14 mouse cellular contexts compared by ENCODE assay signal in genomic region chr7:113121911-113122319, GRCm38 (mm10).
A peak's percentile ranks its signal among the peaks of the same experiment; 100 is the strongest.
DNase-seq lines count a peak whose midpoint lies in the region; ATAC-seq lines count a peak whose summit lies in the region.
"Had no signal": no experiment of that assay in that cellular context is flagged by ENCODE, and none has a peak within 500 bp of the region (broad histone marks: within the 10 kb centered on the region; RNA-seq: fewer than 3 reads in every experiment).

No protein-coding gene starts in this region.

- WGBS in limb, embryonic 12.5 days: 58% methylated on average over 6 of the region's 6 CpGs
- WGBS in limb, embryonic 10.5 days: 66% methylated on average over 6 of the region's 6 CpGs
- 39% methylated on average over 6 of the region's 6 CpGs for WGBS in embryonic facial prominence, embryonic 14.5 days
- 58% methylated on average over 6 of the region's 6 CpGs for WGBS in midbrain, embryonic 14.5 days

- H3K9me3 ChIP-seq in limb, embryonic 12.5 days: no peaks in the 10 kb centered on the region
- H3K9me3 ChIP-seq in limb, embryonic 10.5 days (replicated peaks): no peaks in the 10 kb centered on the region
- 0 out of 2 replicates have a peak, but pooled peaks cover 4% of the 10 kb centered on the region for H3K9me3 ChIP-seq in embryonic facial prominence, embryonic 14.5 days (ENCODE audit: control insufficient read depth, low read length)
- no peaks in the 10 kb centered on the region for H3K9me3 ChIP-seq in midbrain, embryonic 14.5 days (ENCODE audit: control insufficient read depth, low read length)
- H3K9me3 ChIP-seq: liver, embryonic 13.5 days had no signal

- no peaks in the 10 kb centered on the region for H3K27me3 ChIP-seq in limb, embryonic 12.5 days
- H3K27me3 ChIP-seq in limb, embryonic 10.5 days (ENCODE audit: low read depth, poor library complexity, severe bottlenecking): no peaks in the 10 kb centered on the region
- no peaks in the 10 kb centered on the region for H3K27me3 ChIP-seq in embryonic facial prominence, embryonic 14.5 days (replicated peaks; ENCODE audit: control insufficient read depth, insufficient read depth, low read length)
- H3K27me3 ChIP-seq in midbrain, embryonic 14.5 days (ENCODE audit: control insufficient read depth, insufficient read depth, low read length): no peaks in the 10 kb centered on the region
- H3K27me3 ChIP-seq: CH12.LX; heart, embryonic 13.5 days; liver, embryonic 13.5 days had no signal

- H3K4me1 ChIP-seq in limb, embryonic 12.5 days (replicated peaks): no peaks in the 10 kb centered on the region
- H3K4me1 ChIP-seq in limb, embryonic 10.5 days: no peaks in the 10 kb centered on the region
- no peaks in the 10 kb centered on the region; the same call in 1 of the 2 replicates for H3K4me1 ChIP-seq in embryonic facial prominence, embryonic 14.5 days (ENCODE audit: control insufficient read depth, insufficient read depth, low read length)
- no peaks in the 10 kb centered on the region for H3K4me1 ChIP-seq in midbrain, embryonic 14.5 days (ENCODE audit: control insufficient read depth, insufficient read depth, low read length)
- H3K4me1 ChIP-seq: liver, embryonic 13.5 days had no signal

- DNase-seq in limb, embryonic 10.5 days (ENCODE audit: low spot score): no peak
- DNase-seq in embryonic facial prominence, embryonic 14.5 days (ENCODE audit: low spot score): peak; percentile 88
- peak; percentile 69 for DNase-seq in kidney, postnatal 10 days
- peak; percentile 32 to 67 for DNase-seq in lung, postnatal 4 days
- DNase-seq in midbrain, embryonic 14.5 days: no peak
- DNase-seq in layer of hippocampus, adult 11-12 months (ENCODE audit: low spot score): no peak
- DNase-seq in layer of hippocampus, adult 18-20 months (ENCODE audit: low spot score in 2 of 2): no peak
- DNase-seq: adrenal gland, postnatal 10 days; liver, embryonic 13.5 days; retina, postnatal 1 day had no signal

- H3K36me3 ChIP-seq in limb, embryonic 12.5 days: no peaks in the 10 kb centered on the region
- H3K36me3 ChIP-seq in limb, embryonic 10.5 days: no peaks in the 10 kb centered on the region
- H3K36me3 ChIP-seq in embryonic facial prominence, embryonic 14.5 days (ENCODE audit: control insufficient read depth, insufficient read depth, low read length): no peaks in the 10 kb centered on the region
- no peaks in the 10 kb centered on the region for H3K36me3 ChIP-seq in midbrain, embryonic 14.5 days (ENCODE audit: control insufficient read depth, insufficient read depth, low read length)
- H3K36me3 ChIP-seq: heart, embryonic 13.5 days; liver, embryonic 13.5 days had no signal

- no peak overlapping the region for H3K27ac ChIP-seq in limb, embryonic 12.5 days
- H3K27ac ChIP-seq in limb, embryonic 10.5 days: no peak overlapping the region
- H3K27ac ChIP-seq in embryonic facial prominence, embryonic 14.5 days (replicated peaks; ENCODE audit: low read depth, low read length): no peak overlapping the region
- H3K27ac ChIP-seq in midbrain, embryonic 14.5 days (replicated peaks; ENCODE audit: low read depth, low read length): no peak overlapping the region
- H3K27ac ChIP-seq: heart, embryonic 13.5 days; liver, embryonic 13.5 days had no signal

- ATAC-seq in limb, embryonic 12.5 days (ENCODE audit: insufficient number of reproducible peaks, insufficient read depth, low FRiP score, low TSS enrichment, low read depth): peak; percentile 47; the same call in 1 of the 2 replicates
- peak; percentile 84 for ATAC-seq in embryonic facial prominence, embryonic 14.5 days (ENCODE audit: low read depth)
- no peak for ATAC-seq in midbrain, embryonic 14.5 days (ENCODE audit: low FRiP score, low TSS enrichment)
- ATAC-seq: inflammation-experienced regulatory T-cells, adult 6 months had no signal

- no peak overlapping the region for H3K9ac ChIP-seq in limb, embryonic 12.5 days (replicated peaks)
- H3K9ac ChIP-seq in embryonic facial prominence, embryonic 14.5 days (ENCODE audit: low read depth, low read length): no peak overlapping the region
- H3K9ac ChIP-seq in midbrain, embryonic 14.5 days (replicated peaks; ENCODE audit: low read length): no peak overlapping the region
- H3K9ac ChIP-seq: heart, embryonic 13.5 days; liver, embryonic 13.5 days had no signal

- no peak overlapping the region for H3K4me3 ChIP-seq in limb, embryonic 12.5 days (replicated peaks)
- H3K4me3 ChIP-seq in limb, embryonic 10.5 days: no peak overlapping the region
- H3K4me3 ChIP-seq in embryonic facial prominence, embryonic 14.5 days (ENCODE audit: low read depth, low read length): no peak overlapping the region
- H3K4me3 ChIP-seq in midbrain, embryonic 14.5 days (replicated peaks; ENCODE audit: low read depth, low read length): no peak overlapping the region
- H3K4me3 ChIP-seq: heart, embryonic 13.5 days; liver, embryonic 13.5 days had no signal

- H3K4me2 ChIP-seq in limb, embryonic 12.5 days: no peak overlapping the region
- no peak overlapping the region for H3K4me2 ChIP-seq in embryonic facial prominence, embryonic 14.5 days (ENCODE audit: low read depth, low read length)
- no peak overlapping the region for H3K4me2 ChIP-seq in midbrain, embryonic 14.5 days (ENCODE audit: low read length)
- H3K4me2 ChIP-seq: heart, embryonic 13.5 days; liver, embryonic 13.5 days had no signal

Comparison
In these comparisons a context has a peak if more than half of its experiments do, and no peak if none do; other contexts are left out.
1. DNase-seq: peak in embryonic facial prominence, embryonic 14.5 days (single experiment), kidney, postnatal 10 days (single experiment) and lung, postnatal 4 days (2 of 2); none in limb, embryonic 10.5 days (single experiment), midbrain, embryonic 14.5 days (single experiment), layer of hippocampus, adult 11-12 months (single experiment) and layer of hippocampus, adult 18-20 months (0 of 2).